Mouse (Mus musculus) urinary bladder, postnatal 25 days (tissue): Measurements from ENCODE around the gene Slc35f1.

Experiments
- DNase-seq: peaks from one replicate; pipeline ENCODE4 v3.0.0; 2022; ENCODE audit warnings: low spot score

Slc35f1 gene

DNA sequence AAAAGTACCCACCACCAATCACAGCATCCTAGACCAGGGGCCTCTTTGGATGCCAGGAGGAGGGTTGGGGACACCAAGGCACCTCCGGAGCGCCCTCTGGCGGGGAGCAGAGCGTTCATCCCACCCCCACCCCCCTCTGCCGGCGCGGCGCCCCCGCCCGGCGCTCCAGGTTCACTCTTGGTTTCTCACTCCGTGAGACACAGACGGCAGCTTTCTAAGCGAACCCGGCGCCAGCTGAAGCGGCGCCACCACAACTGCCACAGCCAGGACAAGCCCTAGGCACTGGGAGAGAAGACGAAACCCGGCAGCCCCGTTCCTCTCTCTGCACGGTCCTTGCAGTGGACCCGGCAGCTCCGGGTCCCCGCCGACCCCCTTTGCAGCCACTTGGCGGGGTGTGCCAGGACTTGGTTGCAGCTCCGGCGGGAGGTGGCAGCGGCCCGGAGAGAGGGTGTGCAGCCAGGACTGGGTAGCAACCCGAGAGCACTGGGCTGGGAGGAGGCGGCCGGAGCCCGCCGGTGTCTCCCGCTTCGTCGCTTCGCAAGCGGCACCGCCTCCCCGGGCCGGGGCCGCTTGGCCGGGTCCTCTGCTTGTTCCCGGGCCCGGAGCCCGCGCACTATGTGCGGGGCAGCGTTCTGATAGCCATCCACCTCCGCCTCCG is at the start of gene Slc35f1:
Gene Slc35f1, plus strand, starts transcription at position 200 of the 658 bp plus-strand sequence.
- peak; percentile 55 for DNase-seq

DNA sequence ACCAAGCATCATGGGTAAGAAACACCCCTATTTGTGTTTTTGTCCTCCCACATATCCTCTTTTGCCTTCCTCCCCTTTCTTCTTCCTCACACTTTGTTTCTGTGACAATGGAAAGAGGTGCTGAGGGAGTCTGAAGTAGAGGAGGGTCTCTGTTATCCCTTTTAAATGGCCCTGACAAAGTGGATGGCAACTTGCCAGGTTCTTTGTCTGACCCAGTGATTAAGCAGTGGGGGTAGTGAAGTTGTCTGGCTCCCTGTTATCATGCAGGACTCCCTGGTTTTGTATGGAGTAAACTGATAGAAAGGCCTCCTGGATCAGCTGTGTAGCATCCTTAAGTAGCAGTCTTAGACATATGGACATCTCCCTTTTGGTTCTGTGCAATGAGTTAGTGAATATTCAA is 19.1 kb upstream of the Slc35f1 start:
- DNase-seq, result no peak

DNA sequence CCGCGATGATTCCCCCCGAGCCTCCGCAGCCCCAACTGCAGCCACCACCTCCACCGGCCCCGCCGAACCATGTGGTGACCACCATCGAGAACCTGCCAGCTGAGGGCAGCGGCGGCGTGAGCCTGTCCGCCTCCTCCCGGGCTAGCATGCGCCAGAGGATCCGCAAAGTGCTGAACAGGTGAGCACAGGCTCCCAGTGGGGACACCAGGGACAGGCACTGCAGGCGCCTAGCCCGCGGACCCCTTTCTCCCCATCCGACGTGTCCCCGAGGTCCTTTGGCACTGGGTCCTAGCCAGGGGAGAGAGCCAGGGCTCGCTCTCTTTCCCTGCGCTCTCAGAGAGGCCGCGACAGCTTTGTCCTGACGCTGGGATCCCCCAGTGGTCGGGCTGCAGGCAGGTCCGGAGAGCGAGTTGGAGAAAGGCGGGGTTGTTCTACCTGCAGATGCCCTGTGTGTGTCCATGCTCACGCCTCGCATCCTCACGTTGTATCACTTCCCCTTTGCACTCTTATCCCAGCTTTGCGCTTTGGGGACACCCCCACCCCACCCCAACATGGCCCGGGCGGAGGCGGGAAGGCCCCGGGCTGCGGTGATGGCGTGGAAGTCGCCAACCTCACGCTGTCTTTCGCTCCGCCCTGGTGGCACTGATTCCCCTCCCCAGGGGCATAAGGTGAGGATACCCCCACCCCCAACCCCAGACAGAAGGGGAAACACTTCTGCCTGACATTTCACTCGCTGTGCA is 829 bp downstream of the Slc35f1 start:
- no peak for DNase-seq

DNA sequence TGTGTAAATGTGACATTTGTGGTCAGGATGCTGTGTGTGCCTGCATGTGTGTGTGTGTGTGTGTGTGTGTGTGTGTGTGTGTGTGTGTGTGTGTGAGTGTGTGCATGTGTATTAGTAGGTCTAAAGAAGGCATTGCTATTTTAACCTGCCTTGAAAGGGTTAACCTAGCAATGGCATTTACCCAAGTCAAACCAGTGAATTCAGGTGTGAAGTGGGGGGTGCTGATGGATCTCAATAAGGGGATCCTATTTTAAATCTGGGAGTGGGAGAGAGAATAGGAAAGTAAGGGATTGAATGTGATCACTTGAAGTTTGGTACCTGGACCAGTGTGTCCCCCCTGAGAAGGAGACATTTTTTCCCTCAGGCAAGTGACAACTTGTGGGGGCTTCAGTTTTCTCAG is 13.4 kb downstream of the Slc35f1 start:
- DNase-seq, result no peak

DNA sequence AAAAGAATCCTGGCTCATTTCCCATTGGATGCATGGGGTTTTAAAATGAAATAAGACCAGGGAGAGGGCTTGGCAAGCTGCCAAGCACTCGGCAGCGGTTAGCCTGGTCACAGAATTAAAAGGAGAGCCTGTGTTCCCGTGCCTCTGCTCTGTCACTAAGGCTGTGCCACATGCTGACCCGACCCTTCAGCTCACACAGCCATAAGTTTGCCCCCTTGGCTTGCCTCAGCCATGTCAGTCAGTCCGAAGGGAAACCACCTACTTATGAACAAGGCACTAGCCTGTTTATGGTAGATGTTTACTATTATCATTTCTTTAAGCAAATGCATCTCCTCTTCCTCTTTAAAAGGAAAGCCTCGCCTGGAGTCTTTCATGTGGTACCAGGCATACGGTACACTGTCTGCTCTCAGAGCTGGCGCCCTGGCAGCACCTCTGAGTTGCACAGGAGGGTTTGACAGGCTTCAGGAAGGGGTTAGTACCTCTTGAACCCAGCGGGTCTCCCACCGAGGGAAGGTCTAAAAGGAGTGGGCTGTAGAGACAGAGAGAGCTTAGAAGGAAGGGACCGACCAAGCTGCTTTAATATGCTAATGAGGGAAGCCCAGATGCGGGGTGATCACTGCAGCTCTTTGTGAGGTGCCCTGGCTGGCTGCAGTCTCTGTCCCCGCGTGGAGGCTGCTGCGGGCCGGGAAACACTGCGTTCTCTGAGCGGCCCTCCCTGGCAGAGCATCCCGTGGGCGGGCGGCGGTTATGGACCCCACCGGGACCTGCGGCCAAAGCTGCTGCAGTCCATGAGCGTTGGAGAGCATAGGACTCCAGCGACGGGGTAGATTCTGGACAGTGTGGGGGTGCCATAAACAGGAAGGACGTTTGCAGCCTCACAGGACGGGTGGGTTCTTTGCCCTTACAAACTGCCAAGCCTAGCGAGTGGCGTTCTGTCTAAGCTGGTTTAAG is 14.0 kb downstream of the Slc35f1 start:
- DNase-seq, result no peak

DNA sequence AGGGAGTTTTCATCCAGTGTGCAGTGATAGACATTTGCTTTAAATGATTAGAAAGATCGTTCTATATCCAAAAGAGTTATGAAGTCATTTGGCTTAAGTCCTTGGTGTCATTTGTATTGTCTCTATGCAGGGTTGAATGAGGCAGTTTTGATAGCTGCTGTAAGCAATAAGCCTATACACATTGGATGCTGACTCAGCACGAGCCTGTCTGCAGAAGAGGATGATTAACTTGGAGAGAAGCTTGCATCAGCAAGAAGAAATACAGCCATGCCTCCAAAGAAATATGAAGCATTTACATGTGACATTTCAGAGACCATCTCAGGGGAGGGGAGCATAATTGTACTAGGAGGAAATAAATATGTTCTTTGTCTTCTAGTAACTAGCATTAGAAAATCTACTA is 19.1 kb downstream of the Slc35f1 start:
- DNase-seq, result no peak

DNA sequence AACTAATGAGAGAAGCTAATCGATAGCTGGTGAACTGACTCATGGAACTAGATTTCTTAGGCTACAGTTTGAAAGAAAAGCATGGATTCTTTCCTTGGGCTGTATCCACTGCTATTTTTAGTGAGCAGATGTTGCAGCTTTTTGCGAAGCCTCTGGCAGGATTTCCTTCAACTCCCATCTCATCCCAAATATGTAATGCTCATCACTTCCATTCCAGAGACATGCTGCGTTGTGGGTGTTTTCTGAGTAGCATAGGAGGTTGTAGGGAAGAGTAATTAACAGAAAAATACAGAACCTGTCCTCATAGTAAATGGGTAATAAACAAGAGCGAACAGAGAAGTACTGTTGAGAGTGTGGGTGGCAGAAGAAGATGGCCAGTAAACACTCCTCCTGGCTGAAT is 21.8 kb downstream of the Slc35f1 start:
- no peak for DNase-seq

DNA sequence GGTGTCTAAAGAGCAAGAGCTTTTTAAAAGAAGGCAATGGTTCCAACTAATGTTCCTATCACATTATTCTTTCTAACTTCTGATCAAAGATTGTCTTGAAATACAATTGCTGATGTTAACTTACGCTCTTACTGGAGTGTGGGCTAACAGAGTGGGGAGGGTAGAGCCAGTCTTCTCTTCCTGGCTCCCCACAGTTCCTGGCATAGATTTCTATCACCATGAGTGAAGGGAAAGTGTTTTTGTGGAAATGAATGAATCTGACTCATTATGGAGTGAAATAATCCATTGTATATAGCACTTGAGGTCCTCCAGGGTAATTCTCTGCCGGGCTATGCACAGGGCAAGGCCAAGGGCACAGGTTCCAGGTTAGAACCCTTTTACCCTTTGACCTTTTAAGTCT is 24.2 kb downstream of the Slc35f1 start:
- no peak for DNase-seq

DNA sequence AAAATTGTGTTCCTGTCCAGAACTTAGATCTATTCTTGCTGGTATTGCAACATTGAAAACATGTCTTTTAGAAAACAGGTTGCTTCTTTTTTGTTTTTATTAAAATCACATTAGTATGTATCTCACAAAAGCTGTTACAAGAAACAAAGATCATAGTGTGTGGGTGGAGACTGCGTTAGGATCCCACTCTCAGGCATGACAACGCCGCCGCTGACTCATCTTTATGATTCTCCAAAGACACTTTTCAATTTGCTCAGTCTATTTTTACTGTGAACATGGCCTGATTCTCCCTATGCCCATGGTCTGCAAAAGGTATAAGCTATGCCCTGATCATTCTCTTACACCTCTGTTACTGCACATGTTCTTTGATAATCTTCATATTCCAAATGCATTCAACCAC is 24.8 kb downstream of the Slc35f1 start:
- DNase-seq, result no peak

DNA sequence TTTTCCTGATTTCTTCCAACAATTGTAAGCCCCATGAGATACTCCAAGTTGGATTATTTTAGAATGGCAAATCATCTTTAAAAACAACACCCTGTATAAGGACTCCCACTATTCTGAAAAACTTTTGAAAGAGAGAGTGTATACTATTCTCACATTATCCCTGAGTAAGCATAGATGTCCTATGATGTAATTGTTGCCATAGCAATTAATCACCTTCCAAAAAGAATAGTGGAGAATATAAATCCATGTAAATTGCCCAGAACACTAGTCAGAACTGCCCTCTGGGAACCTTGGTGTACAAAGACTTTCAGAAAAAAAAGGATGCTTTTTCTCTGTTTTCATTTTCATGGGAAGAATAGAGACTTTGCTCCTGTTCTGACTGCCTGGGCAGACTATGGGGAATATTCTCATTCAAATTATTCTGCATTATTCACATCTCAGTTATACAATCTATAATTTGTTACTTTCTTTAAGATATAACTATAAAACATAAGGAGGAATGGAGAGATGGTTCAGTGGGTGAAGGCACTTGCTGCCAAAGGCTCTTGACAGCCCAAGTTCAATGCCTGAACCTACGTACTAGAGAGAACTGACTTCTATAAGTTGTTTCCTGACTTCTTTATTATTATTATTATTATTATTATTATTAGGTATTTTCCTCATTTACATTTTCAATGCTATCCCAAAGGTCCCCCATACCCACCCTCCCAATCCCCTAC is 28.0 kb downstream of the Slc35f1 start:
- no peak for DNase-seq

DNA sequence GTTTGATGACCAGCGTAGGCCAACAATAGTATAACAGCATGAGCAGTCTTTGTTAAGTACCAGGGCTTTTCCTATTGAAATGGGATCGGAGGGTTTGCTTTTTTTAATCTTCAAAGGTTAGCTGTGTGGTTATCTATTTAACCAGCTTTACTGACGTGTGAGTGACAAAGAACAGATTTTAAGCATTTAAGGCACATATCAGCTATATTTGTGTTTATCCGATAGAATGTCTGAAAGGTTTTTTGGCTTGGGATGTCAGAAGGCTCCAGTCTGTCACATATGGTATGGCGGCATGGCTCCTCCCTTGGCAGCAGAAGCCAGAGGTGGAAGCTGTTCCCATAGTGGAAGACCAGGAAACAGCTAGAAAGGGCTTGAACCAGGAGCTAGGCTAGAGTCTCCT is 36.3 kb downstream of the Slc35f1 start:
- DNase-seq, result no peak

DNA sequence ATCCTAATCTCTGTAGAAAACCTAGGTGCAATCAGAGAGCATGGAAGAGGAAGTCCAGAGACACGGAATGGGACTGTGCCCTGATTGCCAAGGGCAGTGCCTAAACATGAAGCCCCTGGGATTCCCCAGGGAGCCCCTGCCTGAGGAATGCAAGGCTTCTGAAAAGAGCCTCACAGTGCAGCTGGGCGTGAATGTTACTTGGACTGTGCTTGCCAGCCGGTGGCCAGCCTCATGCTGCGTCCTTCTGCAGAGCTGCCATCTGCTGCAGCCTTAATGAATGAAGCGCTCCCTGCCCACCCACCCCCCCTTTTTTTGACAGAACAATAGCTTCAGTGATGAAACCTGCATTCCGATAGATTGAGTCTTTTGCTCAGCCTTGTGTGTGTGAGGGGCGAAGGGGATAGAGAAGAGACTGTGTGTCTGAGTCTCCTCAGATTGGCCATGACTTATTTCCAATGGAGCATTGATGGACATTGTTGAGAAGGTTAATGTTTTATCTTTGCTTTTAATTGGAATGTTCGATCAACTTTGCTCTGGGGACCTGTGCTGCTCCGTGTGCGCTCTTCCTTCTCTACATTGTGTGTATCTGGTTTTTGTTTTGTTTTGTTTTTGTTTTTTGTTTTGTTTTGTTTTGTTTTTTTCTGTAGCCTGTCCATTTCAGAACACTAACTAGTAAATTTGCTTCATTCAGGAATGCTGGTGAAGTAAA is 52.5 kb downstream of the Slc35f1 start:
- no peak for DNase-seq

DNA sequence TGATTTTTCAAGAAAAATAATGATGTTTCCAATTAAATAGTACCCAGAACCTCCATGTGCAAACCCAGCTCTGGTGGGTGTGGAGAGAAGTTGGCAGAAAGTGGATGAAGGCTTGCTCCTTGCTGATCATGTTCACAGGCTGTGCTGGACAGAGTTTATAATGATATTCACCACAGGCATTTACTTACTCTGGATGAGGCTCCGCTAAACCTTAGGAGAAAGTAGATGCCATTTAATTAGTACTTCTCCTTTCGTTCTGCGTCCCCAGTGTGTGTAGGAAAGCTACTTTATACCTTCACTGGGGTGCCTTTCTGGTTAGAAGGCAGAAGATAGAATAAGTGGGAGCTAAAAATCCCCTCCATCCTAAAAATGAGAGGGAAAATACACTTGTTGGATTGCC is 53.5 kb downstream of the Slc35f1 start:
- DNase-seq, result no peak

DNA sequence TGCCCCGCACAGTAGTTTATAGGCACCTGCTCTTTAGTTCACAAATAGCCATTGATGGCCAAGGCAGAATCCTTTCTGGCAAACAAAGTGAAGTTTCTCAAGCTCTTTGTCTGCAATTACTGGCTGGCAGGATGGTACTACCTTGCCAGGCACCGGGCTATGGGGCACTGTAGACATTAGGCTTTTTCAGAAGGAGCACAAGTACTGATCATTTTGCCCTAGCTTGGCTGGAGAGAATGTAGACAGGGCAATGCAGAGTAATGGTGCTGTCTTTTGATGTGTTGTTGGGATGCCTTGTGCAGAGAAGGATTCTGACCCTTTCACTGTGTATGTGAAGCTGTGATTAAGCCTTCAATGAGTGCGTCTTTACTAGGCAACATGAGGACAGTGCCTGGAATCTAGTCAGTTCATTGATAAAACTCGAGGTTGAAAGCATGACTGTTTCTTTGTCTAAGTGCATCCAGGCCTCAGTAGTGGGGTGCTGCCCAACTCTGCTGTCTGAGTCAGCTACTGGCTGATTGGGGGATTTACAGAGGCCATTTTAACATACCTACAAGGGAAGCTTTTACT is 57.8 kb downstream of the Slc35f1 start:
- no peak for DNase-seq

DNA sequence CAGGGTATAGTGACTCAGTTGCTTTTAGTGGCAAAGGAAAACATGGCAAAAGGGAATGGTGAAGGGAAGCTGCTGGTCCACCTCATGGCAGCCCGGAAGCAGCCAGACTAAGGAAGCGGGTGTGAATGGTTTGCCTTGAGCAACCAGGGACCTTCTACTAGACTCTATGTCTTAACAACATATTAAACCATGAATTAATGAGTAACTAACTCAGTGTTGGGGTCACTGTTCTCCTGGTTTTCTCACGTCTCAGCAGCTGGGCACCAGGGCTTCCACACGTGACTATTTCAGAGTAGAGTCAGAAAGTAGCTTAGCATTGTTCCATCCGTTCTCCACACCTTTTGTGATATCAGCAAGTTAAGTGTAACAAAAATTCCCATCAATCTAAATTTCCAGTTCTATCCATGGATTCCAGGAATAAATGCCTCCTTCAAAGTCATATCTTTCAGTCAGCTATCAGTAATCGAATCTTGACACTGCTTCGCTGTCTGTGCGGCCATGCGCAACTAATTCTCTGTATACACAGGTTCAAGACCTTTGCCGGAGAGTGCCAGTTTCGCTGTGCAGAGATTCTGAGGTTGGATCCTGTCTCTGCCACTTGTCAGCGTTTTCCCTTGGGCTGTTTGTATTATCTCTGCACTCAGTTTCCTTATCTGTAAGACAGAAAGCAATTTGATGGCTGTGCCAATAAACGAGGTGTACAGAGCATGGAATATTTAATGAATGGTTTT is 65.8 kb downstream of the Slc35f1 start:
- no peak for DNase-seq

DNA sequence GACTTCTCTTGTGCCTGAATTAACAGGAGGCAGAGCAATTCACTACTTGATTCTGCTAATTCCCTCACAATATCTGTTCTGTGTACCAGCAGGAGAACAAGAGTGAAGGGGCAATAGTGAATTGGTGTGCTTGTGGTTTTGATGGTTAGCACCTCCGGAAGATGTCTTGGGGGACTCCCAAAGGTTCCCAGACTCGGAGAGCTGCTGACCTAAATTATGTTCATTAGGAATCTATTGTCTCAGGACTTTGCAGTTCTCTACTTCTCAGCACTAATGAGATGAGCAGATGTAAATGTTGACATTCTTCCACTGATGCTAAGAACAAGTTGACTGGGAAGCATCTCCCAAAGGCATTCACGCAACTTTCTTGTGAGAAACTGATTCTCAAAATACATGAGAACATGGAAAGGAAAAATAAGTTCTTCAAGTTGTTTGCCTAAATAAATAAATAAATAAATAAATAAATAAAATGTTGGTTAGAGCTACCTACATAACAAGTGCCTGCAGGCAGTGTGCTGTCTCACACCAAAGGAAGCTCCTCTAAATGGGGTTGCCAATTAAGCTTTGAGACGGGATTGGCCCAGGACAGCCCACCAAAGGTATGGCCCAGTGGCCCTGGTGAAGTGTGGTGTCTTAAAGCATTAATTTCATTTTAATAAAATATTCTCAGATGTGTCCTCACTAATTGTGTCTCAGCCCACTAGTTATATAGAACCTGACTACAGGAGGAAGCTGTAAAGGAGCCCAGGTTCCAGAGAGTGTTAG is 67.3 kb downstream of the Slc35f1 start:
- no peak for DNase-seq

DNA sequence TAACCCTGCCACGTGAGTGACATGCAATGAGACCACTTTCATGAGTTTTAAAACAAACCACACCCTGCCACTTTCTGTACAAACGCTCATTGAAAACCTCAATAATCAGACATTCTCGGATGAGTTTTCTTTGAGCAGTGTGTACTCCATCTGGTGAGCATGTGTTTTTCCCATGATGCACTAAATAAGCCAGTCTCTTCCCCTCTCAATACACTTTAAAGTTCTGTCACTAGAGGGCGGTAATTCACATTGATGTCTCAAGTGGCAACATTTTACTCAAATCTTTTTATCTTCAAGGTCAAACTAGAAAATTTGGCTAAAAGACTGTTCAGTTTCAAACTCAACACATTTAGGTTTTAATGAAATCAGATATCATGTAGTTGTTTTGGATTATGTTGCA is 68.3 kb downstream of the Slc35f1 start:
- no peak for DNase-seq

DNA sequence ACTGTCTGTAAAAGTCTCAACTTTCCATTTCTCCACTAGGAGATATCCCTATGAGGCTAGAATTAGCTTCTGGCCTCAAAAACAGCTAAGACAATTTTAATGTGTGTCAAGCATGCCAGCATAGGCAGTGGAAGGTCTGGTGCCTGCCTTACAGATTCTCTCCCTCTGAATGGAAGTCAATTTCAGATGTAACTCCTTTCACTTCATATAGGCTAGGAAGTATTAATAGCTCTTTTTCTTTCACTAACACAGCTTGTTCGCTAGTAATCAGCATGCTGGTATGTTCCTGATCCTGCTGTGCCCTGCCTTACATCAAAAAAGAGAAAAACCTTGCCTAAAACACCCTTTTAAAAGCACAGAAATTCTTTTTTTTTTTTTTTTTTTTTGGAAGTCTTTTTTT is 70.2 kb downstream of the Slc35f1 start:
- no peak for DNase-seq

DNA sequence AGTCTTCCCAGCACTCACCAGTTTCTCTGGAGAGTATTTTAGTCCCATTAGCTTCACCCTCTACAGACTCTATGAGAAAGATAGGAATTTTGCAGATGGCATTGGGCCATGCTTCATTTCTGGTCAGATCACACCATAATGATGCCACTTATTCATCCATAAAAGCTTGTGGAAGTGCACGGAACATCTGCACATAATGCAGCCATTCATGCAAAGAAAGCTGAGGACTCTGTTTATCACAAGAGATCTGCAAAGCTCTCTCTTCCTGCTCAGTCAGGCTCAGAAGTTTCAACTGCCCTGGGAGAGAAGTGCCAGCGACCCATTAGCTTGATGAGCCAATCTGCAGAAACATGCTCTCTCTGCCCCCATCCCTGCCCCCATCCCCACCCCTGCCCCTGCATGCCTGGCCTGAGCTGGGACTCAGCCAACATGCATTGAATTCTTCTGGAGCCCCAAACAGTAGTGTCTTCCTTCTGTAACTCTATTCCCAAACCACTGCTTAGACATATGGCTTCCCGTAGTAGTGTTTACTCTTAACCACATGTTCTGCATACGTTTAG is 89.7 kb downstream of the Slc35f1 start:
- DNase-seq, result no peak
